Mouse (Mus musculus): Measurements from ENCODE around the gene Ccdc69. TPM values are rescaled to one million over a fixed set of nuclear protein-coding genes. Genes with fewer than 3 reads are reported as not detected.
"Not testable (repeated sequence)": the region's sequence is repeated elsewhere in the genome, so short reads cannot be mapped to it uniquely, and the experiment has no call there.

Ccdc69 gene
- 0.14 and 0.26 TPM in 2 replicates for polyA plus RNA-seq (2014; fragmentation: Nextera tagmentation; extraction: Ambion mirVana)

DNA sequence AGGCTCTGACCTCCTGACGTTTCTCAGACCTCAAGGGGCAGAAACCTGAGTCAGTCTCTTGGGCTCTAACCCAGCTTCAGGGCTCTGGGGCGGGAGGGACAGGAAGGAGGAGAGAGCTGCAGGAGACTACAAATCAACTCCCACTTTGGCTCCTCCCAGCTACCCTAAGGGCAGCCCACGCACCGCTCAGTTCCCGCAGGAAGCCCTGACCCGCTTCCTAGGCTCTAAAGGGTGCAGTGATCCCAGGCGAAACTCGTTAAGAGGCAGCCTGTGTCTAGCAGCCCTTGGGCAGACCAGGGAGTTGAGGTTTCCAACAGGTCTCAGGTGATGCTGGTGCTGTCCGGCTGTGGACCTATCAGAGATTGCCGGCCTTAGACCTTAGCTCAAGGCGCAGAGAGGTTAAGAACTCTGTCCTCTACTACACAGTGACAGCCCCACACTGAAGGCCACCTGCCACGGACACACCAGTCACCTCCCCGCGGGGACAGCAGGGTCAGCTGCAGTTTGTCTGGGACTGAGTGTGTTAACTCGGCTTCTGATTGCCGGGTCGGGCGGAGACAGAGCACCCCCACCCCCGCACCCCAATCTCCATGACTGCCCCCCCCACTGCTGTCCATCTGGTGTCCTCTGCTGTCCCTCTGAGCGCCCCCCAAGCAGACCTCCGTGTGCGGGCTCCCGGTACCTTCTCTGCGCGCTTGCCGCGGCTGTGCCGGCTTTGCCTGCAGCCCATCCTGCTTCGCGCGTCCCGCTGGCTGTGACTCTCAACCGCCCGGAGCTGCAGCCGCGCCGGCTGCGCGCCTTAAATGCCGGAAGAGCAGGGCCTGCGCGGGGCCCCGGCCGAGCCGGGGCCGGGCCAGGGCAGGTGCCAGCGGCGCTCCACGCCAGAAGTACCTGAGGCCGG lies at the start of gene Ccdc69:
Gene Ccdc69 (minus strand): TSS at position 801 of the 901 bp plus-strand sequence.
- Histone ChIP-seq H3K27ac (replicated peaks; ENCODE audit: low read depth, low read length) (no peak within 1 kb of the TSS), H3K9me3 (ENCODE audit: control insufficient read depth, low read length) (no peaks in the 10 kb centered on the region), H3K36me3 (ENCODE audit: control insufficient read depth, insufficient read depth, low read length) (no peaks in the 10 kb centered on the region), H3K4me3 (replicated peaks; ENCODE audit: low read depth, low read length) (peak within 1 kb of the TSS; percentile 41), H3K4me2 (ENCODE audit: low read length) (peak within 1 kb of the TSS; percentile 86), H3K4me1 (ENCODE audit: control insufficient read depth, insufficient read depth, low read length) (no peaks in the 10 kb centered on the region), H3K27me3 (ENCODE audit: control insufficient read depth, insufficient read depth, low read length) (no peaks in the 10 kb centered on the region), H3K9ac (replicated peaks; ENCODE audit: low read length) (peak within 1 kb of the TSS; percentile 49)
- peak; percentile 60; the same call in 1 of the 2 replicates for ATAC-seq (ENCODE audit: low FRiP score, low TSS enrichment)
- 1% methylated on average over 50 of the region's 50 CpGs for WGBS
- peak; percentile 79 for DNase-seq

- H3K9ac ChIP-seq (replicated peaks; ENCODE audit: low read length): no peak overlapping the region
- DNase-seq (no peak), ATAC-seq (ENCODE audit: low FRiP score, low TSS enrichment) (no peak)
- H3K36me3 ChIP-seq (ENCODE audit: control insufficient read depth, insufficient read depth, low read length): no peaks in the 10 kb centered on the region
- H3K9me3 ChIP-seq (ENCODE audit: control insufficient read depth, low read length): no peaks in the 10 kb centered on the region
- H3K4me1 ChIP-seq (ENCODE audit: control insufficient read depth, insufficient read depth, low read length): no peaks in the 10 kb centered on the region
- H3K4me2 ChIP-seq (ENCODE audit: low read length): no peak overlapping the region
- H3K4me3 ChIP-seq (replicated peaks; ENCODE audit: low read depth, low read length): no peak overlapping the region
- H3K27ac ChIP-seq (replicated peaks; ENCODE audit: low read depth, low read length): no peak overlapping the region
- WGBS: 81% methylated on average over 3 of the region's 3 CpGs
- no peaks in the 10 kb centered on the region for H3K27me3 ChIP-seq (ENCODE audit: control insufficient read depth, insufficient read depth, low read length)
These were observed 48.7 kb upstream of the Ccdc69 start for GRCm38 (mm10) chr11:55126663-55127062.

DNA sequence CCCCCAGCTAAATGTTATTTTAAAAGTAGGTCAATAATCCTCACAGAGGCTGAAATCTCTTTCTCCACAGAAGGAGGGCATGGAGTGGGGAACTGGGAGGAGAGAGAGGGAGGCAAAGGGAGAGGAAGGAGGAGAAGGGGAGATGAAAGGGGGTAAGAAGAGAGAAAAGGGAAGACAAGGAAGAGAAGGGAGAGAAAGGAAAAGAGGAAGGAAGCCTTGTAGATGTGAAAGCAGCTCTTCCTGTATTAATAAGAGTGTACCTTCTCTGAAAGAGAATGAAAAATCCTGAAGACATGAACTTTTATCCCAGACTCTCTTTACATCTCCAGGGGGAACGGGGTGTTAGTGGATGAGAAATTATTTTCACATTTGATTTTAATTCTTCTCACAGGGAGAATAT lies 43.5 kb upstream of the Ccdc69 start:
- no peak overlapping the region for H3K4me2 ChIP-seq (ENCODE audit: low read length)
- H3K4me1 ChIP-seq (ENCODE audit: control insufficient read depth, insufficient read depth, low read length): no peaks in the 10 kb centered on the region
- H3K27ac ChIP-seq (replicated peaks; ENCODE audit: low read depth, low read length): no peak overlapping the region
- H3K9ac ChIP-seq (replicated peaks; ENCODE audit: low read length): no peak overlapping the region
- DNase-seq: no peak
- H3K27me3 ChIP-seq (ENCODE audit: control insufficient read depth, insufficient read depth, low read length): no peaks in the 10 kb centered on the region
- no peaks in the 10 kb centered on the region for H3K9me3 ChIP-seq (ENCODE audit: control insufficient read depth, low read length)
- no peaks in the 10 kb centered on the region for H3K36me3 ChIP-seq (ENCODE audit: control insufficient read depth, insufficient read depth, low read length)
- no peak for ATAC-seq (ENCODE audit: low FRiP score, low TSS enrichment)
- no peak overlapping the region for H3K4me3 ChIP-seq (replicated peaks; ENCODE audit: low read depth, low read length)
- WGBS: 93% methylated on average over 1 of the region's 1 CpGs

DNA sequence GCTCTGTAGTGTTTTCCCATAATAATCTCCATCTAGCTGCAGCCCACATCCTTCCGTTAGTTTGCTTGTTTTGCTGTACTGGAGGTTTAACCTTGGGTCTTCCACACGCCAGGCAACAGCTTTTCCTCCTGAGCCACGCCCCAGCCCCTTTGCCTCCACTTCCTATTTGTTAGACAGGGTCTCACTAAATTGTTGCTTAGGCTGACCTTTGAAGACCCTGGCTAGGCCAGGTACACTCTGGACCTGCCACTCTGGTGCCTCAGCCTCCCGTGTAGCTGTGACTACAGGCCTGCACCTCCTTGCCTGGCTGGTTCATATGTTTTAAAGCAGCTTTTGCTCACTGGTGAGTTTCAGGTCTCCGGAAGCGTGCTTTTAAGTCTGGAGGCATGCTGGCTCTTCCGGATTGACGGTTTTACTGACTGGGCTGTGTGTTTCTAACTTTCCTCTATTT lies 42.9 kb upstream of the Ccdc69 start:
- no peaks in the 10 kb centered on the region for H3K36me3 ChIP-seq (ENCODE audit: control insufficient read depth, insufficient read depth, low read length)
- H3K4me2 ChIP-seq (ENCODE audit: low read length): no peak overlapping the region
- no peaks in the 10 kb centered on the region for H3K9me3 ChIP-seq (ENCODE audit: control insufficient read depth, low read length)
- peak overlapping the region; percentile 55; the same call in 1 of the 2 replicates for H3K27ac ChIP-seq (replicated peaks; ENCODE audit: low read depth, low read length)
- no peak overlapping the region for H3K9ac ChIP-seq (replicated peaks; ENCODE audit: low read length)
- no peaks in the 10 kb centered on the region for H3K4me1 ChIP-seq (ENCODE audit: control insufficient read depth, insufficient read depth, low read length)
- no peak overlapping the region for H3K4me3 ChIP-seq (replicated peaks; ENCODE audit: low read depth, low read length)
- 87% methylated on average over 8 of the region's 8 CpGs for WGBS
- DNase-seq (no peak), ATAC-seq (ENCODE audit: low FRiP score, low TSS enrichment) (no peak)
- H3K27me3 ChIP-seq (ENCODE audit: control insufficient read depth, insufficient read depth, low read length): no peaks in the 10 kb centered on the region

- Histone ChIP-seq H3K9me3 (ENCODE audit: control insufficient read depth, low read length) (no peaks in the 10 kb centered on the region), H3K4me2 (ENCODE audit: low read length) (no peak overlapping the region), H3K4me1 (ENCODE audit: control insufficient read depth, insufficient read depth, low read length) (no peaks in the 10 kb centered on the region), H3K4me3 (replicated peaks; ENCODE audit: low read depth, low read length) (no peak overlapping the region), H3K9ac (replicated peaks; ENCODE audit: low read length) (no peak overlapping the region), H3K27ac (replicated peaks; ENCODE audit: low read depth, low read length) (no peak overlapping the region), H3K27me3 (ENCODE audit: control insufficient read depth, insufficient read depth, low read length) (no peaks in the 10 kb centered on the region), H3K36me3 (ENCODE audit: control insufficient read depth, insufficient read depth, low read length) (no peaks in the 10 kb centered on the region)
- no peak for DNase-seq
- no peak for ATAC-seq (ENCODE audit: low FRiP score, low TSS enrichment)
These were observed 42.3 kb upstream of the Ccdc69 start for GRCm38 (mm10) chr11:55120279-55120678.

DNA sequence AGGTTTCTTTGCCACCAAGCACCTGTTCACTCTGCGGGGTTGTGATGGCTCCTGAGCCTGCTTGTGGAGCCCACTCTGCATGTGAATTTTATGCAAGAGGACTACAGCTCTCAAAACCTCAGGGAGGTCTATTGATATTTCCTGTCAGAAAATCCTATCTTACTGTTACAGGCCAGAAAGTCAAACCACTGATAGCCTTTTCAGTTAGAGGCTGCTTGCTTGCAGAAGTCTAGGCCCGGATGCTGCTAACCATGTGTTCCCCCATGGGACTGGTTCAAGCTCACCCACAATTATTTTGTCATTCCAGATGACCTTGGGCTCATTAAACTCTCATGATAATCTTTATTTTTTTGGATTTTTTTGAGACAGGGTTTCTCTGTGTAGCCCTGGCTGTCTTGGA lies 39.1 kb upstream of the Ccdc69 start:
- no peak for ATAC-seq (ENCODE audit: low FRiP score, low TSS enrichment)
- Histone ChIP-seq H3K27me3 (ENCODE audit: control insufficient read depth, insufficient read depth, low read length) (no peaks in the 10 kb centered on the region), H3K36me3 (ENCODE audit: control insufficient read depth, insufficient read depth, low read length) (no peaks in the 10 kb centered on the region), H3K9me3 (ENCODE audit: control insufficient read depth, low read length) (no peaks in the 10 kb centered on the region), H3K4me3 (replicated peaks; ENCODE audit: low read depth, low read length) (no peak overlapping the region), H3K27ac (replicated peaks; ENCODE audit: low read depth, low read length) (no peak overlapping the region), H3K9ac (replicated peaks; ENCODE audit: low read length) (no peak overlapping the region), H3K4me2 (ENCODE audit: low read length) (no peak overlapping the region), H3K4me1 (ENCODE audit: control insufficient read depth, insufficient read depth, low read length) (no peaks in the 10 kb centered on the region)
- WGBS: 92% methylated on average over 2 of the region's 2 CpGs
- no peak for DNase-seq

DNA sequence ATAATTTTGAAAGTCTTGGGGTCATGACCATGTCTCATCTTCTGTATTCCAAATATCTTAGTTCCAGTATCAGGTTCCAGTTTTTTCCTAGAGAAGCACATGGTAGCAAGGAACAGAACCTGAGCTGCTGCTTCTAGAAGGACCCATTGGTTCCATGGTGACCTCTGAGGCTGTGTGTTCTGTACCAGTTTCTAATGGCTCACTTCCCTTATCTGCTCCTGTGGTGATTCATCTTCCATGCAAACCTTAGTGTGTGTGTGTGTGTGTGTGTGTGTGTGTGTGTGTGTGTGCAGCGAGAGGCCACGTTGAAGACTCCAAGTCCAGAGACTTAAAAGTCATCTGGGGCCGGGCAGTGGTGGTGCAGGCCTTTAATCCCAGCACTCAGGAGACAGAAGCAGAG lies 38.1 kb upstream of the Ccdc69 start:
- Histone ChIP-seq H3K27me3 (ENCODE audit: control insufficient read depth, insufficient read depth, low read length) (no peaks in the 10 kb centered on the region), H3K4me1 (ENCODE audit: control insufficient read depth, insufficient read depth, low read length) (no peaks in the 10 kb centered on the region), H3K4me2 (ENCODE audit: low read length) (no peak overlapping the region), H3K9ac (replicated peaks; ENCODE audit: low read length) (no peak overlapping the region), H3K27ac (replicated peaks; ENCODE audit: low read depth, low read length) (no peak overlapping the region), H3K4me3 (replicated peaks; ENCODE audit: low read depth, low read length) (no peak overlapping the region), H3K9me3 (ENCODE audit: control insufficient read depth, low read length) (no peaks in the 10 kb centered on the region), H3K36me3 (ENCODE audit: control insufficient read depth, insufficient read depth, low read length) (no peaks in the 10 kb centered on the region)
- 95% methylated on average over 3 of the region's 3 CpGs for WGBS
- ATAC-seq (ENCODE audit: low FRiP score, low TSS enrichment): no peak
- DNase-seq: no peak

- no peak overlapping the region for H3K27ac ChIP-seq (replicated peaks; ENCODE audit: low read depth, low read length)
- H3K27me3 ChIP-seq (ENCODE audit: control insufficient read depth, insufficient read depth, low read length): no peaks in the 10 kb centered on the region
- H3K4me3 ChIP-seq (replicated peaks; ENCODE audit: low read depth, low read length): no peak overlapping the region
- H3K9me3 ChIP-seq (ENCODE audit: control insufficient read depth, low read length): no peaks in the 10 kb centered on the region
- ATAC-seq (ENCODE audit: low FRiP score, low TSS enrichment) (no peak), DNase-seq (no peak)
- H3K4me2 ChIP-seq (ENCODE audit: low read length): no peak overlapping the region
- H3K36me3 ChIP-seq (ENCODE audit: control insufficient read depth, insufficient read depth, low read length): 0 out of 2 replicates have a peak, but pooled peaks cover 2% of the 10 kb centered on the region
- H3K4me1 ChIP-seq (ENCODE audit: control insufficient read depth, insufficient read depth, low read length): no peaks in the 10 kb centered on the region
- H3K9ac ChIP-seq (replicated peaks; ENCODE audit: low read length): no peak overlapping the region
- WGBS: 77% methylated on average over 2 of the region's 2 CpGs
These were observed 36.4 kb upstream of the Ccdc69 start for GRCm38 (mm10) chr11:55114291-55114690.

DNA sequence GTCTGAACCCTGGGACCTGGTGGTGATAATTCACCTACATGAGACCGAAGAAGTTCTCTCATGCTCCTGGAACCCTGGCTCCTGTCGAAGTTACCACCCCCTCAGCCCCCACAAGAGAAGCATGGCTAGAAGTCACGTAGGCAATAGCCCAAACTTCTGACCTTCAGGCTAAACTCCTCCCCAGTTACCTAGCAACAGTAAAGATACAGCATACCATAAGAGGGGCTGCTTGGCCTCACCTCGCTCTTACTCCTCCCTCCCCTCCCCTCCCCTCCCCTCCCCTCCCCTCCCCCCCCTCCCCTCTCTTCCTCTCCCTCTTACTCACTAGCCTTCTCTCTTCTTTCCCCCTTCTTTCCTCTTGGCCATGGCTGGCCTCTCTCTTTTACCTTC lies 35.9 kb upstream of the Ccdc69 start:
- H3K27me3 ChIP-seq (ENCODE audit: control insufficient read depth, insufficient read depth, low read length); H3K4me1 ChIP-seq (ENCODE audit: control insufficient read depth, insufficient read depth, low read length); ATAC-seq (ENCODE audit: low FRiP score, low TSS enrichment); H3K27ac ChIP-seq (replicated peaks; ENCODE audit: low read depth, low read length); H3K4me3 ChIP-seq (replicated peaks; ENCODE audit: low read depth, low read length); H3K9me3 ChIP-seq (ENCODE audit: control insufficient read depth, low read length); H3K4me2 ChIP-seq (ENCODE audit: low read length); H3K36me3 ChIP-seq (ENCODE audit: control insufficient read depth, insufficient read depth, low read length); DNase-seq; H3K9ac ChIP-seq (replicated peaks; ENCODE audit: low read length): not testable (repeated sequence)
- WGBS: 51% methylated on average over 4 of the region's 4 CpGs
